Comparison of ENCODE assay signal across 11 mouse cellular contexts in the genomic region with DNA sequence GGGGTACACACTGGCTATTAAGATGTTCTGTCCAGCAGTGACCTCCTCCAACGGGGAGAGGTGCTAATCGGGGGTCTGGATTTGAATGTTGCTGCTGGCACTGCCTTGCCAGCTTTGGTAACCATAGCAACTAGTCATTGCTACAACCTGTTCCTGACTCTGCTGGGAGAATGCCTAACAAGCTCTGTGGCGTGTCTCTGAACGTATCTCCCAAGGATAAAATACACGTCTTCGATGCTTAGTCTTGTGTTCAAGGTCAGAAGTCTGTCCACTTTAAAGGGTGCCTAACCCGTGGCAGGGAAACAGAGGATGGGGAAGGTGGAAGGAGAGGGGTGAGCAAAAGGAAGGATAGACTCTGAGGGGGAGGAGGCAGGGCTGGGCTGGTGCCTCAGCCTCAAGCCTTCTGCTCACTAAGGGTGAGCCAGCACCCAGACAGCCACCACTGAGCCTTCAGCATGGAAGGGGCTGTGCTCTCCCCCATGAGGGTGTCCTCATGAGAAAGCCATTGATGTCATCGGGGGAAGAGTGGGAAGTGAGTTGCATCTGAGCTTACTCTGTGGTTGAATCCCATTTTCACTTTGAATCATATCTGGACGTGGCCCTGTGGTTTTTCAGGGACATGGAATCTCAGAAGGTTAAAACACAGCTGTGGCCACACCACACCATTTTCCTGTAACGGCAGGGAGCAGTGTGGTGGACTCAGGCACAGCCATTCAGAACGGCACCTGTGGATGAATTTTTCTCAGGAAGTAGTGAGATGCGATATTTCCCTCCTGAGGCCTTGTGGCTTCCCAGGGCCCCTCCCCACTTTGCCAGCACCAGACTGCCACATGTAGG.
DNase-seq lines count a peak whose midpoint lies in the region; ATAC-seq lines count a peak whose summit lies in the region.
"Had no signal": no experiment of that assay in that cellular context is flagged by ENCODE, and none has a peak within 500 bp of the region (broad histone marks: within the 10 kb centered on the region; RNA-seq: fewer than 3 reads in every experiment).

No protein-coding gene starts in this region.

- no peak overlapping the region for H3K9ac ChIP-seq in hindbrain, embryonic 14.5 days
- H3K9ac ChIP-seq: embryonic facial prominence, embryonic 15.5 days; heart, embryonic 15.5 days had no signal

- ATAC-seq in hindbrain, embryonic 14.5 days (ENCODE audit: low FRiP score) = peak; percentile 17; the same call in 1 of the 2 replicates

- no peaks in the 10 kb centered on the region for H3K27me3 ChIP-seq in hindbrain, embryonic 14.5 days (ENCODE audit: control insufficient read depth, insufficient read depth, low read length)
- no peaks in the 10 kb centered on the region for H3K27me3 ChIP-seq in hindbrain, embryonic 10.5 days (ENCODE audit: insufficient read depth, poor library complexity, severe bottlenecking)
- H3K27me3 ChIP-seq in limb, embryonic 10.5 days (ENCODE audit: low read depth, poor library complexity, severe bottlenecking) = no peaks in the 10 kb centered on the region
- H3K27me3 ChIP-seq: embryonic facial prominence, embryonic 15.5 days; heart, embryonic 15.5 days had no signal

- no peak overlapping the region for H3K4me2 ChIP-seq in hindbrain, embryonic 14.5 days (replicated peaks)
- H3K4me2 ChIP-seq: embryonic facial prominence, embryonic 15.5 days; heart, embryonic 15.5 days had no signal

- H3K4me1 ChIP-seq in hindbrain, embryonic 14.5 days (replicated peaks; ENCODE audit: control insufficient read depth, insufficient read depth, low read length) = peaks cover 20% of the 10 kb centered on the region
- H3K4me1 ChIP-seq in hindbrain, embryonic 10.5 days (replicated peaks) = peaks cover 25% of the 10 kb centered on the region
- H3K4me1 ChIP-seq in limb, embryonic 10.5 days = peaks cover 59% of the 10 kb centered on the region

- no peaks in the 10 kb centered on the region for H3K36me3 ChIP-seq in hindbrain, embryonic 14.5 days (replicated peaks; ENCODE audit: control insufficient read depth, insufficient read depth)
- H3K36me3 ChIP-seq in hindbrain, embryonic 10.5 days = no peaks in the 10 kb centered on the region
- H3K36me3 ChIP-seq in limb, embryonic 10.5 days = no peaks in the 10 kb centered on the region
- H3K36me3 ChIP-seq: embryonic facial prominence, embryonic 15.5 days; heart, embryonic 15.5 days had no signal

- no peak overlapping the region for H3K4me3 ChIP-seq in hindbrain, embryonic 14.5 days (replicated peaks; ENCODE audit: low read length)
- no peak overlapping the region for H3K4me3 ChIP-seq in hindbrain, embryonic 10.5 days
- H3K4me3 ChIP-seq in limb, embryonic 10.5 days = no peak overlapping the region
- H3K4me3 ChIP-seq: embryonic facial prominence, embryonic 15.5 days; heart, embryonic 15.5 days had no signal

- WGBS in hindbrain, embryonic 14.5 days = 57% methylated on average over 12 of the region's 12 CpGs
- 83% methylated on average over 12 of the region's 12 CpGs for WGBS in hindbrain, embryonic 10.5 days
- 83% methylated on average over 12 of the region's 12 CpGs for WGBS in limb, embryonic 10.5 days

- intact Hi-C loops in heart, postnatal 25 days (cut with DNase I) = no loop called here

- no peaks in the 10 kb centered on the region for H3K9me3 ChIP-seq in hindbrain, embryonic 14.5 days (ENCODE audit: control insufficient read depth, low read length)
- H3K9me3 ChIP-seq in hindbrain, embryonic 10.5 days = no peaks in the 10 kb centered on the region
- no peaks in the 10 kb centered on the region for H3K9me3 ChIP-seq in limb, embryonic 10.5 days (replicated peaks)
- H3K9me3 ChIP-seq: embryonic facial prominence, embryonic 15.5 days; heart, embryonic 15.5 days had no signal

- DNase-seq in hindbrain, embryonic 14.5 days (ENCODE audit: low spot score) = peak; percentile 51
- DNase-seq in hindbrain, embryonic 10.5 days (ENCODE audit: low spot score) = no peak
- peak; percentile 39 for DNase-seq in right cerebral cortex, postnatal 25 days
- no peak for DNase-seq in right cerebral cortex, postnatal 4 days
- peak; percentile 64 to 65 for DNase-seq in layer of hippocampus, postnatal 14 days (ENCODE audit: low spot score in 2 of 2)
- DNase-seq in limb, embryonic 10.5 days (ENCODE audit: low spot score) = no peak
- DNase-seq in heart, postnatal 25 days (ENCODE audit: low spot score) = no peak
- DNase-seq: gastrocnemius, postnatal 25 days; kidney, adult 18-20 months had no signal

- H3K27ac ChIP-seq in hindbrain, embryonic 14.5 days = 0 out of 2 replicates have a peak overlapping the region, but pooled peaks have one; percentile 28
- no peak overlapping the region for H3K27ac ChIP-seq in hindbrain, embryonic 10.5 days
- no peak overlapping the region; the same call in 1 of the 2 replicates for H3K27ac ChIP-seq in limb, embryonic 10.5 days
- H3K27ac ChIP-seq: embryonic facial prominence, embryonic 15.5 days had no signal

Comparison
In these comparisons a context has a peak if more than half of its experiments do, and no peak if none do; other contexts are left out.
1. DNase-seq: peak in hindbrain, embryonic 14.5 days (single experiment), right cerebral cortex, postnatal 25 days (single experiment) and layer of hippocampus, postnatal 14 days (2 of 2); none in hindbrain, embryonic 10.5 days (single experiment), right cerebral cortex, postnatal 4 days (single experiment), limb, embryonic 10.5 days (single experiment) and heart, postnatal 25 days (single experiment).